Mouse (Mus musculus) heart, postnatal 0 days (tissue): ENCODE measurements at regions not wholly inside any gene's neighbourhood (a gene's known extent, or its start where the extent isn't known, plus 50 kb on each side); places are given as distances from the start of the nearest gene placed in this dataset.

Experiments used
- CTCF ChIP-seq: IDR thresholded peaks from 2 replicates; pipeline ENCODE4 v1.5.1; 2016; ENCODE audit warnings: antibody characterized with exemption, control low read depth, low read depth
- EP300 ChIP-seq: IDR thresholded peaks from 2 replicates; pipeline ENCODE4 v1.6.1; 2016; ENCODE audit warnings: antibody characterized with exemption, low read depth

DNA sequence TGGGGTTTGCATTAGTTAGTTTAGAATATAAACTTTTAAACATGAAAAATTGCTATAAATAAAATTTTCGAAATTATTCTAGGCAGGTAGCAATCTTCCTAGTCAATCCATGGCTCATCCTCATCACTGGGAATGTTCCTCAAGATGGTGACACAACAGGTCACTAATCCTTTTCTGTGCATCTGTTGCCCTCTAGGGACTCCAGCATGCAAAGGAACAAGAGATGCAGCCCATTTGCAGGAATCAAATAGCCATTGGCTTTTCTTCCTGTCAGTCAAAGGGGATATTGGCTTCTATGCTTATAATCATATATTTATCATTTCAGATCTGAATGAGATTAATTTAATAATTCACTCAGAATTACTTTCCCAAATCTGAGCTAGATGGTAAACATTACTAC lies 404.3 kb downstream of the Tmem161b start:
- TF ChIP-seq CTCF (no peak), EP300 (no peak)
